Mouse (Mus musculus) kidney, postnatal 0 days (tissue): ENCODE measurements around the gene D630003M21Rik. TPM values are rescaled to one million over a fixed set of nuclear protein-coding genes. Genes with fewer than 3 reads are reported as not detected.

Experiments used
- ATAC-seq: fragments of 200-750 bp; cut with Nextera tagmentation; replicated peaks from 2 replicates; pipeline ENCODE4 v1.8.0; 2017; ENCODE audit warnings: low read depth, moderate number of reproducible peaks, moderate TSS enrichment, moderate library complexity; ENCODE audit not compliant: low FRiP score
- DNase-seq: peaks from one replicate; pipeline ENCODE4 v3.0.0-alpha.2; 2016; ENCODE audit warnings: low spot score
- H3K27ac ChIP-seq: fragments of 300-500 bp; sonication (generic); 2 replicates; pipeline ENCODE4 v1.5.1; 2014; ENCODE audit warnings: mild to moderate bottlenecking
- H3K27me3 ChIP-seq: fragments of 300-500 bp; sonication (generic); 2 replicates; pipeline ENCODE4 v1.6.1; 2014; ENCODE audit warnings: low read length, mixed read lengths; ENCODE audit not compliant: insufficient read depth
- H3K36me3 ChIP-seq: fragments of 300-500 bp; sonication (generic); 2 replicates; pipeline ENCODE4 v1.6.1; 2014; ENCODE audit warnings: low read length, mixed read lengths; ENCODE audit not compliant: insufficient read depth
- H3K4me1 ChIP-seq: fragments of 300-500 bp; sonication (generic); replicated peaks from 2 replicates; pipeline ENCODE4 v1.6.1; 2014; ENCODE audit warnings: antibody characterized with exemption, low read length, mixed read lengths; ENCODE audit not compliant: insufficient read depth
- H3K4me2 ChIP-seq: fragments of 300-500 bp; sonication (generic); 2 replicates; pipeline ENCODE4 v1.6.1; 2014; ENCODE audit warnings: mild to moderate bottlenecking, low read length, moderate library complexity, mixed read lengths
- H3K4me3 ChIP-seq: fragments of 300-500 bp; sonication (generic); replicated peaks from 2 replicates; pipeline ENCODE4 v1.5.1; 2014; ENCODE audit warnings: low read depth, low read length
- H3K9ac ChIP-seq: fragments of 300-500 bp; sonication (generic); 2 replicates; pipeline ENCODE4 v1.6.1; 2014; ENCODE audit warnings: low read depth, low read length
- H3K9me3 ChIP-seq: fragments of 300-500 bp; sonication (generic); replicated peaks from 2 replicates; pipeline ENCODE4 v1.6.1; 2016; ENCODE audit warnings: low read length, inconsistent platforms, mixed read lengths
- CTCF ChIP-seq: IDR thresholded peaks from 2 replicates; pipeline ENCODE4 v1.5.1; 2016; ENCODE audit warnings: antibody characterized with exemption, low read depth, mild to moderate bottlenecking, moderate library complexity
- WGBS: fragments of 180-500 bp; shearing (Covaris S2); extraction: QIAGEN DNeasy Blood & Tissue Kit; methylation state at CpG from one replicate; pipeline ENCODE4 v1.1.7; 2014; 5-methylcytosine and 5-hydroxymethylcytosine counted together
- polyA plus RNA-seq: library from polyadenylated mRNA; unstranded; fragments of >200 nt; fragmentation: Nextera tagmentation; extraction: Ambion mirVana; gene quantifications from 2 replicates; pipeline ENCODE4 v1.2.1, GENCODE M21; 2015

D630003M21Rik gene
- 4.0 and 4.7 TPM in 2 replicates for polyA plus RNA-seq

- H3K27me3 ChIP-seq = no peaks in the 10 kb centered on the region
- peaks cover 5% of the 10 kb centered on the region; the same call in 1 of the 2 replicates for H3K4me1 ChIP-seq
- TF ChIP-seq CTCF = 0 out of 2 replicates have a peak, but pooled peaks have one; percentile 17
- H3K9me3 ChIP-seq = no peaks in the 10 kb centered on the region
- DNase-seq = peak; percentile 66
- peak; percentile 82 for ATAC-seq
- peak within 1 kb of the TSS; percentile 15 for H3K9ac ChIP-seq
- H3K27ac ChIP-seq = peak within 1 kb of the TSS; percentile 37
- under 1% methylated on average over 39 of the region's 55 CpGs for WGBS
- no peaks in the 10 kb centered on the region for H3K36me3 ChIP-seq
- H3K4me3 ChIP-seq = peak within 1 kb of the TSS; percentile 38
- peak within 1 kb of the TSS; percentile 72 for H3K4me2 ChIP-seq
These were observed at the start of gene D630003M21Rik for GRCm38 (mm10) chr2:158228670-158229502. Gene D630003M21Rik (minus strand): TSS chr2:158229222.

GRCm38 (mm10) chr2:158276878-158277277 lies 47.9 kb upstream of the D630003M21Rik start:
- Histone ChIP-seq H3K4me1 (peaks cover 14% of the 10 kb centered on the region; the same call in 1 of the 2 replicates), H3K9me3 (no peaks in the 10 kb centered on the region), H3K36me3 (no peaks in the 10 kb centered on the region), H3K4me3 (no peak overlapping the region), H3K27ac (no peak overlapping the region), H3K27me3 (no peaks in the 10 kb centered on the region), H3K4me2 (no peak overlapping the region), H3K9ac (no peak overlapping the region)
- no peak for DNase-seq
- no peak for ATAC-seq
- WGBS = 72% methylated on average over 4 of the region's 4 CpGs
- TF ChIP-seq CTCF = no peak

- no peaks in the 10 kb centered on the region for H3K27me3 ChIP-seq
- 27% methylated on average over 6 of the region's 6 CpGs for WGBS
- H3K36me3 ChIP-seq = no peaks in the 10 kb centered on the region
- DNase-seq = no peak
- no peaks in the 10 kb centered on the region for H3K9me3 ChIP-seq
- H3K4me2 ChIP-seq = no peak overlapping the region
- H3K4me3 ChIP-seq = no peak overlapping the region
- no peak overlapping the region for H3K9ac ChIP-seq
- H3K27ac ChIP-seq = no peak overlapping the region
- no peak for TF ChIP-seq CTCF
- peaks cover 14% of the 10 kb centered on the region; the same call in 1 of the 2 replicates for H3K4me1 ChIP-seq
- ATAC-seq = no peak
These were observed 47.4 kb upstream of the D630003M21Rik start for GRCm38 (mm10) chr2:158276451-158276850.

GRCm38 (mm10) chr2:158275811-158276210 lies 46.8 kb upstream of the D630003M21Rik start:
- H3K9me3 ChIP-seq = no peaks in the 10 kb centered on the region
- peaks cover 14% of the 10 kb centered on the region; the same call in 1 of the 2 replicates for H3K4me1 ChIP-seq
- DNase-seq (no peak), ATAC-seq (no peak)
- H3K4me2 ChIP-seq = no peak overlapping the region
- no peaks in the 10 kb centered on the region for H3K36me3 ChIP-seq
- no peak overlapping the region for H3K9ac ChIP-seq
- no peaks in the 10 kb centered on the region for H3K27me3 ChIP-seq
- H3K4me3 ChIP-seq = no peak overlapping the region
- no peak for TF ChIP-seq CTCF
- 67% methylated on average over 4 of the region's 4 CpGs for WGBS
- H3K27ac ChIP-seq = no peak overlapping the region

- H3K4me1 ChIP-seq = peaks cover 14% of the 10 kb centered on the region; the same call in 1 of the 2 replicates
- no peaks in the 10 kb centered on the region for H3K9me3 ChIP-seq
- H3K4me3 ChIP-seq = no peak overlapping the region
- H3K36me3 ChIP-seq = no peaks in the 10 kb centered on the region
- TF ChIP-seq CTCF = peak; percentile 21; the same call in 1 of the 2 replicates
- no peak overlapping the region for H3K4me2 ChIP-seq
- no peak overlapping the region for H3K9ac ChIP-seq
- H3K27ac ChIP-seq = no peak overlapping the region
- WGBS = 96% methylated on average over 3 of the region's 3 CpGs
- H3K27me3 ChIP-seq = no peaks in the 10 kb centered on the region
- ATAC-seq (no peak), DNase-seq (no peak)
These were observed 46.3 kb upstream of the D630003M21Rik start for GRCm38 (mm10) chr2:158275349-158275748.

GRCm38 (mm10) chr2:158273646-158274045 lies 44.6 kb upstream of the D630003M21Rik start:
- Histone ChIP-seq H3K4me3 (no peak overlapping the region), H3K36me3 (no peaks in the 10 kb centered on the region), H3K27ac (peak overlapping the region; percentile 71; the same call in 1 of the 2 replicates), H3K9me3 (no peaks in the 10 kb centered on the region), H3K9ac (no peak overlapping the region), H3K4me1 (peaks cover 14% of the 10 kb centered on the region; the same call in 1 of the 2 replicates), H3K27me3 (no peaks in the 10 kb centered on the region), H3K4me2 (no peak overlapping the region)
- DNase-seq (peak; percentile 59), ATAC-seq (no peak)
- TF ChIP-seq CTCF = no peak
- WGBS = 4% methylated on average over 2 of the region's 2 CpGs
